Mouse (Mus musculus) gastrocnemius, adult 2 months (tissue): ENCODE results near the gene Hhip. TPM values are rescaled to one million over a fixed set of nuclear protein-coding genes. Genes with fewer than 3 reads are reported as not detected.

ENCODE experiments used
- DNase-seq: peaks from one replicate; pipeline ENCODE4 v3.0.0; 2022
- H3K27ac ChIP-seq: fragments of 200-600 bp; 2 replicates; pipeline ENCODE4 v1.8.1; 2022; ENCODE audit warnings: mild to moderate bottlenecking
- H3K4me3 ChIP-seq: fragments of 200-600 bp; 2 replicates; pipeline ENCODE4 v1.8.1; 2022; ENCODE audit warnings: mild to moderate bottlenecking, moderate library complexity
- CTCF ChIP-seq: fragments of 200-600 bp; IDR thresholded peaks from 2 replicates; pipeline ENCODE4 v1.8.1; 2022; ENCODE audit warnings: antibody characterized with exemption, mild to moderate bottlenecking, moderate library complexity
- intact Hi-C: fragments of 180-260 bp; cut with DNase I; formaldehyde crosslinking; loops from one replicate; pipeline ENCODE4 v1.15.1; 2025
- total RNA-seq, 2 experiments: library from RNA; stranded (reverse); gene quantifications; 2 replicates each; pipeline ENCODE4 v1.2.3; 2021

Gene Hhip
- total RNA-seq, 2 experiments from 2014 or later, result 0.13 to 0.50 TPM

GRCm38 (mm10) chr8:79966159-79966558, 91.6 kb downstream of the Hhip start:
- Histone ChIP-seq H3K27ac (no peak overlapping the region), H3K4me3 (no peak overlapping the region)
- intact Hi-C loops, result no loop called here
- TF ChIP-seq CTCF, result no peak
- no peak for DNase-seq

GRCm38 (mm10) chr8:79952857-79953256, 104.9 kb downstream of the Hhip start:
- no peak overlapping the region for H3K4me3 ChIP-seq
- intact Hi-C loops, result no loop called here
- TF ChIP-seq CTCF, result peak; percentile 54
- H3K27ac ChIP-seq, result no peak overlapping the region
- no peak for DNase-seq

GRCm38 (mm10) chr8:79950376-79950775, 107.4 kb downstream of the Hhip start:
- H3K27ac ChIP-seq, result no peak overlapping the region
- DNase-seq, result no peak
- no peak overlapping the region for H3K4me3 ChIP-seq
- intact Hi-C loops, result no loop called here
- TF ChIP-seq CTCF, result no peak

GRCm38 (mm10) chr8:79945501-79946076, 112.2 kb downstream of the Hhip start:
- TF ChIP-seq CTCF, result no peak
- no peak for DNase-seq
- Histone ChIP-seq H3K27ac (no peak overlapping the region), H3K4me3 (no peak overlapping the region)
- intact Hi-C loops, result no loop called here

- no peak overlapping the region for H3K4me3 ChIP-seq
- H3K27ac ChIP-seq, result no peak overlapping the region
- DNase-seq, result no peak
- intact Hi-C loops, result no loop called here
- no peak for TF ChIP-seq CTCF
Measured at GRCm38 (mm10) chr8:79941070-79941469, 116.7 kb downstream of the Hhip start.

- intact Hi-C loops, result no loop called here
- no peak for TF ChIP-seq CTCF
- DNase-seq, result no peak
- Histone ChIP-seq H3K27ac (no peak overlapping the region), H3K4me3 (no peak overlapping the region)
Measured at GRCm38 (mm10) chr8:79936856-79937445, 120.9 kb downstream of the Hhip start.

GRCm38 (mm10) chr8:79935793-79936192, 122.0 kb downstream of the Hhip start:
- H3K4me3 ChIP-seq, result no peak overlapping the region
- DNase-seq, result no peak
- no peak overlapping the region for H3K27ac ChIP-seq
- no peak for TF ChIP-seq CTCF
- intact Hi-C loops, result no loop called here

- no peak for TF ChIP-seq CTCF
- intact Hi-C loops, result no loop called here
- Histone ChIP-seq H3K4me3 (no peak overlapping the region), H3K27ac (no peak overlapping the region)
- no peak for DNase-seq
Measured at GRCm38 (mm10) chr8:79929202-79929601, 128.6 kb downstream of the Hhip start.

GRCm38 (mm10) chr8:79917211-79917610, 140.6 kb downstream of the Hhip start:
- intact Hi-C loops, result no loop called here
- TF ChIP-seq CTCF, result no peak
- no peak for DNase-seq
- Histone ChIP-seq H3K4me3 (no peak overlapping the region), H3K27ac (no peak overlapping the region)
